Mouse (Mus musculus) small intestine, adult 2 months (tissue): ENCODE data around the gene Cald1.

Experiments used
- CTCF ChIP-seq: fragments of 200-500 bp; IDR thresholded peaks from 2 replicates; pipeline ENCODE4 v1.5.1; 2012; ENCODE audit warnings: low read depth, mild to moderate bottlenecking, control low read depth, inconsistent platforms, low read length, moderate library complexity, mixed read lengths; ENCODE audit not compliant: insufficient replicate concordance, insufficient read length; ENCODE audit errors: extremely low read depth
- POLR2A ChIP-seq: fragments of 200-500 bp; IDR thresholded peaks from 2 replicates; pipeline ENCODE4 v1.6.1; 2012; ENCODE audit warnings: low read depth, mild to moderate bottlenecking, control low read depth, inconsistent platforms, low read length, moderate library complexity

- TF ChIP-seq CTCF (no peak), POLR2A (no peak)
Measured at GRCm38 (mm10) chr6:34709289-34709688, 111.0 kb downstream of the Cald1 start.
